Mouse (Mus musculus) inflammation-experienced regulatory T-cells, adult 6 months (primary cell): ENCODE measurements around the gene Ppfibp2. TPM values are rescaled to one million over a fixed set of nuclear protein-coding genes. Genes with fewer than 3 reads are reported as not detected.
A peak's percentile ranks its signal among the peaks of the same experiment; 100 is the strongest.

Experiments used
- ATAC-seq: one replicate; pipeline ENCODE4 v1.8.0; 2017
- polyA plus RNA-seq, 3 experiments: library from polyadenylated mRNA; unstranded; fragments of 100-300 nt; shearing (Covaris generic); gene quantifications; one replicate each; pipeline ENCODE4 v1.2.1; 2017

The Ppfibp2 gene
- polyA plus RNA-seq, 3 experiments from 2014 or later, result 0.47 to 0.63 (median 0.57) TPM

DNA sequence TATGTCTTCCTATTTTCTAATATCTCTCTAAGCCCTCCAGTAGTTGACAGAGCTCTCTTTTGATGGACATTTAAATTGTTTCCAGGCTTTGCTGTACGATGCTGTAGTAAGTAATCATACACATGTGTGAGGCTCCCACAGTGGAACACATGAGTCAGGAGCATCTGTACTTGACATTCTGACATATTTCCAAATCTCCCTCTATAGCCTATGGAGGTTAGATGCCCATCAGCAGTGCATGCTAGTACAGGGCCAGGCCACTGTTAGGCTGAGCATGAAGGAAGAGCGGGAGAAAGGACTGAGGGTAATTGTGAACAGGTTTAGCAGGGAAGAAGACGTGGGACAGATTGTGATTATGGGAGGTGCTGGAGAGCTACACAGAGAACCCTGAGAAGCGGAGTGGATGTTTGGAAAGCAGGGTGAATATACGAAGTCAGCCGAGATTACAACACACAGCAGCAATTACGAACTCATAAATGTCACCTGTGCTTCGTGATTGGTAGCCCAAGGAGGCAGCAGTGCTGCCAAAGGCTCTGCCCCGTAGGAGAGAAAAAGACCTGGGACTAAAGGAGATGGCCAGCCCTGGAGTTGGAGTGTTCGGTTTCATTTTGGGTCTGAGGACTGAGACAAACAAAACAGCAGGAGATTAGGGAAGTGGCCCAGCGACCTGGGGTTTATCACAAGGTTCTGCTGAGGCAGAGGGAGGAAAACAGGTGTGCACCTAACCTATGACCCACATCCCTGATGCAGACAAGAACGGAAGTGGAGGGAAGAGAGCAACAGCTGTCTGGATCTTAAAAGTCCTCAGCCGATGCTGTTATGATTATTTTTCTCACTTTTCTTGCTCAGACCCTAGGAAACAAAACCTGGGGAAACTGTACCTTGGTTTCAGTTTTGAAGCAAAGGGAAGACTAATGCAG, 107.7 kb downstream of the Ppfibp2 start:
- no peak for ATAC-seq

GRCm38 (mm10) chr7:107705941-107706340, 110.9 kb downstream of the Ppfibp2 start:
- ATAC-seq, result no peak

DNA sequence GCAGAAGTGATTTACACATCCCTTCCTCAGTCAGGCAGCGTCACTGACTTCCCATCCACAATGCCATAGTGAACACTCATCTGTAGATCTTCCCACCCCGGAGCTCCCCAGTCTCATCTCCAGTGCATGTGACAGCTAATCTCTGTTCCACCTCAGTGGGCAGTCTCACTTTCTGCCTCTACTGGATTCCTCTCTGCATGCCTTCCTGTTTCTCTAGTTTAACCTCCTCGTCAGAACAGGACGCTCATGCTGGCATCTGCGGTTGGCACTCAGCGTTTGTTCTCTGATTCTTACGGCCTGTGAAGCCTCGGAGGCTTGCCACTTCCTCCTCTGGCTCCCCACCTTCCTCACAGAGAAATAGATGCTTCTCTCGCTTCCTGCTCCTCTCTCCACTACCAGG, 112.6 kb downstream of the Ppfibp2 start:
- peak; percentile 89 for ATAC-seq

DNA sequence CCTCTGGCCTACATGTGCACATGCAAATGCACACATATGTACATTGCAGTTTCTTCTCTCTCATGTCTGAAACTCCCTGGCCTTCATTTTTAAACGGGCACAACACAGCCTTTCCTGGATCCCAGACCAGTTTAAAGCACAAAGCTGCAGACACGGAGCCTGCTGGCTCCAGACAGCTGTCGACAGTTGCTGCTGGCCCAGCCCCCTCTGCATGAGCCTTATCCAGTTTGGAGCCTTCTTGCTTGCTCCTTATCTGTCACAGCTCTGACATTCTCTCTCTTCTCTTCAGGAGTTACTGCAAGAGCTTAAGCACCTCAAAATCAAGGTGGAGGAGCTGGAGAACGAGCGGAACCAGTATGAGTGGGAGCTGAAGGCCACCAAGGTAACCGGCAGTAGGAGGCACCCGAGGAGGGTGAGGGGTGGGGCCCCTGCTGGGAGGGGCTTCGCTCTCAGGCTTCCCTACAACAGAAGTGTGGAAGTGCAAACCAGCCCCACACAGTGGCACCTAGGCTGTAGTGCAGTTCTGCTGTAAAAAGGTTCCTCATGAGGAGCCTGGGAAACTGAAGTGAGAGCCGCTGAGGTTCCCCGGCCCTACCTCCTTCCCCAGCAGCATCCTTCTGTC, 113.6 kb downstream of the Ppfibp2 start:
- peak; percentile 79 for ATAC-seq

- no peak for ATAC-seq
Measured at GRCm38 (mm10) chr7:107712743-107713142, 117.7 kb downstream of the Ppfibp2 start.

DNA sequence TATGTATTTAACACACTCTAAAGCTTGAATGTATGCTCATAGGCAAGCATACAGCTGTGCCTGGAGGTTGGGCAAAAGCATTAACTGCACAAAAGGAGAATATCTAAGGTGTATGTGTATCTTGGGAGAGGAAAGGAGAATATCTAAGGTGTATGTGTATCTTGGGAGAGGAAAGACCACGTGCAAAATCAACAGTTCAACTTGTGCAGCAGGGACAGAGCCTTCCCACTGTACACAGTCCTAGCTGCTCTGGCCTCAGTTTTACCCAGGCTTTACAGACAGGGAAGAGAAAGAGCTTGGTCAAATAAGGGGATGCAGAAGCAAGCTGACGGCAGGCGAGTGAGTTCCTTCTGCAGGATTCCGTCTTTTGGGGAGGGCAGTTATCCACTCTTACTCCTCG, 119.1 kb downstream of the Ppfibp2 start:
- ATAC-seq, result no peak

DNA sequence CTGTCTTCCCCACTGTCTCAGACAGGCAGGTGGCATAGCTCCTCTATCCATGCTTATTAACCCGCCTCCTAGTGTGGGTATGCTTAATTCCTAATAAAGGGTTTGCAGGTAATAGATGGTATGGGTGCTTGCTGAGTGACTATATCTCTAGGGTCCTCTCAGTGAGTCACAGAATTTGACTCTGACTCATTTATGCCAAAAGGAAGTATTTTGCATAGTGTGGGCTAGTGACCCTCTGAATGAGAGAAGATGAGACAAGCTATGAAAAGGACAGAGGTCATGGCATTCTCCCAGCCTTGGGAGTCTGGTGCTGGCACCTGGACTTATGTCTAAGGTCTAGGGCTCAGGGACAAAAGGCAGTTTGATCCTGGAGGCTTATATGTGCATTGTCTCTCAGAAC, 125.8 kb downstream of the Ppfibp2 start:
- no peak for ATAC-seq

GRCm38 (mm10) chr7:107722536-107722935, 127.5 kb downstream of the Ppfibp2 start:
- no peak for ATAC-seq

- ATAC-seq, result no peak
Measured at GRCm38 (mm10) chr7:107727538-107727937, 132.5 kb downstream of the Ppfibp2 start.

- ATAC-seq, result no peak
Measured at GRCm38 (mm10) chr7:107730587-107730986, 135.6 kb downstream of the Ppfibp2 start.

- ATAC-seq, result no peak
Measured at GRCm38 (mm10) chr7:107733162-107733561, 138.2 kb downstream of the Ppfibp2 start.

GRCm38 (mm10) chr7:107738726-107739125, 143.7 kb downstream of the Ppfibp2 start:
- ATAC-seq, result no peak

- no peak for ATAC-seq
Measured at GRCm38 (mm10) chr7:107742963-107743465, 148.0 kb downstream of the Ppfibp2 start.

GRCm38 (mm10) chr7:107744454-107744853, 149.4 kb downstream of the Ppfibp2 start:
- no peak for ATAC-seq

DNA sequence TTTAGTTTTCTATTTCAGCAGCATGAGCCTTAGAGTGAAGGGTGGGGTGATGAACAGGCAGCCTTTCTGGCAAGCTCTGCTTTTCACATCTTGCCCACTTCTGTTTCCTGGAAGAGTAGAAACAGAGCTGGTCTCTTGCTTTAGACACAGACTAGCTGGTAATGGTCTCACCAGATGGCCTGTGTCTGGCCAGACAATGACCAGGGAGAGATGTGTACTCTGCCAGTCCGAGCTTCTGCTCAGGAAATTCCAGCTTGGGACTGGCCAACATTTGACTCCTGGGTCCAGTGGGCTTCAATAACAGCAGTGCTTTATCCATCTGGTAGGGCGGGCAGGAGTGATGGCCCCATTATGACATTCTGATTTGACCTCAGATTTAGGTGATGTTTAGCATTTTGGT, 150.1 kb downstream of the Ppfibp2 start:
- no peak for ATAC-seq

GRCm38 (mm10) chr7:107746036-107746435, 151.0 kb downstream of the Ppfibp2 start:
- ATAC-seq, result no peak

GRCm38 (mm10) chr7:107747476-107747875, 152.5 kb downstream of the Ppfibp2 start:
- no peak for ATAC-seq

DNA sequence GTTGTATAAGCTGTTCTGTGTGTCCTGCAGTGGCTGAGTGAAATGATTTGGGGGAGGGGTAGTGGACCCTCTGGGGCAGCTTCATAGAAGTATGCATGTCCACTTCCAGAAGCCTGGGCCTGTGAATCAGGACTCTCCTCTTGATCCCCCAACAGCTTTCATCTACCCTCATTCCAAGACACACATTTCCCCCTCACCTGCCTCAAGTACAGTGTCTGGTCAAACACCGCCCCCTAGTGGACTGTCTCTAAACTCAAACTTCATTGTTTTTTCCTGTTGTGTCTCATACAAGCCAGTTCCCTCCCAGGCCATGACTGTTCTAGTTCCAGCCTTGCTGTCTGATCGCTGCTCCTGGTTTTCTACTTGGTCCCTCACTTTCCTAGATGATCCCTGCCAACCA, 152.9 kb downstream of the Ppfibp2 start:
- ATAC-seq, result no peak

DNA sequence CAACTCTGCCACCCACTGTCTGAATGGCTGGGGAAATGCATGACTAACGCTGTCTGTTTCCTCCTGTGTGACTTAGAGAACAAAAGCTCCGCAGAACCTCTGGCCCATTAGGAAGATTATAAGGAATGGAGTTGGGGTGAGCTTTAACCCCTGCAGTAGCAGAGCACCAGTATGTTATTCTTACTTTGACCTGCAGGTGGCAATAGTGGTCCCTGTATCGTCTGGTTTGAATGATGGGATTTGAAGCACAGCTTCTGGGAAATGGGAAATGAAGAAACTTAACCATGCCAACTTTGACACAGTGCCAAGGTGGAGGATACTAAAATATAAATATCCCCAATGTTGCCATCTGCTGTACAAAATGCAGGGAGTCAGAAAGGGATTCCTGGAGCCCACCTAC, 154.3 kb downstream of the Ppfibp2 start:
- ATAC-seq, result no peak

DNA sequence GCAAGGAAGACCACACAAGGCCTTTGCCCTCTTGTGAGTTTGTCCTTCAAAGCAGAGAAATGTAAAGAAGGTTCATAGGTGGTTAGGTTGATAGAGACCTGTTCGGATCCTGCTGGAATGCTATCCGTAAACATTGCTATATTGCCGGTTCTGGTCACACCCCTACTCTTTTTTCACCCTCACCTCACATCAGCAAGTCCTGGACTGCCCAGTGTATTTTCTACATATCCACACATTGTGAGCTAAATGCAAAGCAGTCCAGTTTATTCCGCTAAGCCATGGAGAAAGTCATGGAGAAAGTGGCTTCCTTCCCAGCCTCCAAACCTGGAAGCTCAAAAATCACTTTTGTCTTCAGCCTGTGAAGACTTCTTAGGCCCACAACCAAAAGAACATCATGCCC, 154.7 kb downstream of the Ppfibp2 start:
- no peak for ATAC-seq

DNA sequence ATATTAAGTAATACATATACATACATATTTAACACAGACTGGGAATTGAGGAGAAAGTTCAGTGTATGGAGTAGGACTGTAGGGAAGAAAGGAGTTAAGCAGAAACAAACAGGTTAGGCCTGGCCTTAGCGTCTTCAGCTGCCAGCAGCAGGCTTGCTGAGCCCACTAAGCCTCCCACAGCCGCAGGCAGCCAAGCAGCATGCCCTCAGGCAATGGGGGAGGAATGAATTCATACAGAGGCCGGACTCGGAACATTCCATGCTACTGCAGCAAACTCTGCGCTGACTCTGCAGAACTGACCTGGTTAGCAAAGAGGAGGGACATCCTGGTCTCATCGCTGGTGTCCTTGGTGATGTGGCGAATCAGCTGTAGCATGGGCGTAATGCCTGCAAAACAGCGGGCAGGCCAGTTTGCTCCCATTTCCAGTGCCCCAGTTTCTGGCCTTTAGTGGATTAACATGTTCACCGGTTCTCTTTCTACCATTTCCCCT, 157.1 kb downstream of the Ppfibp2 start:
- ATAC-seq, result no peak

DNA sequence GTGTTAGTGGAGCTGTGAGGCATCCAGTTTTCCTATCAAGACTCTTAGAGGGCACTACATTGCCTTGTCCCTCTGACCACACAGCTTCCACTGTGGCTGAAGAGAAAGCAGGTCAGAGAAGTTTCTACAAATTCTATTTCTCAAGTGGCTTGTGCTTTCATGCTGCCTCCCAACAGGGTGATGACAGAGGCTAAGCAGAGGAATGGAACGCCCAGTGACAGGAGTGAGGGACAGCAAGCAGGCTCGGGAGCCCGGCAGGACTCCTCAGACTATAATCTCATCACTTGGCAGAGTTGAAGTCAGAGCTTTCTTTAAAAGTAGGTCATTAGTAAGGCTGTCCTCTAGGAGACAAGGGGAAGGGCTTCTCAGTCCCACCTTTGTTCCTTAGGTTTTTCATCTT, 160.9 kb downstream of the Ppfibp2 start:
- no peak for ATAC-seq

DNA sequence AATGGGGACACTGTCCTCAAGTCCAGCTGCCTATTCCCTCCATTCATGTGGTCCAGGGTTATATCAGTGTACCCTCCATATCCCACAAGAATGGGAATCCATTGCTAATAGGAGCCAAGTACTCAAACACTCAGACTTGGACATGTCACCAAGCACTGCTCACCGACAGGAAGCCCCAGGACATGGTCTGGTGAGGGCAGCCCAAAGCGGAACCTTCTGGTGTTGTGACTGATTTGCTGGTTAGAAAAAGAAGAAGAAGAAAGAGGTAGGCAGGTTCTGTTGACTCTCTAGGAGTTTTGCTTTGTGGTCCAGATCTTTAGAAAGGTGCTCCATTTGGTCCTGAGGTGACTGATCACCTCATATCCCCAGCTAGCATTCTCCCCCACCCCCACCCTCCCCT, 161.7 kb downstream of the Ppfibp2 start:
- ATAC-seq, result no peak
